Mouse (Mus musculus) CH12.LX (cell line): Measurements from ENCODE around the gene Sall1. TPM values are rescaled to one million over a fixed set of nuclear protein-coding genes. Genes with fewer than 3 reads are reported as not detected.

Experiments
- DNase-seq: peaks from one replicate; pipeline ENCODE4 v3.0.0-alpha.2; 2013; ENCODE audit errors: extremely low read depth
- H3K27ac ChIP-seq: 2 replicates; pipeline ENCODE4 v1.5.1; 2012; ENCODE audit warnings: low read depth, mild to moderate bottlenecking, control low read depth, moderate library complexity; ENCODE audit not compliant: insufficient read depth
- H3K27me3 ChIP-seq: replicated peaks from 2 replicates; pipeline ENCODE3; 2012; ENCODE audit warnings: inconsistent platforms
- H3K36me3 ChIP-seq, 2 experiments: replicated peaks in 1 of 2; 2 replicates each; pipeline versions ENCODE3 to v1.6.1; 2012; ENCODE audit warnings: inconsistent platforms in 1 of 2, low read length in 1 of 2, mild to moderate bottlenecking in 1 of 2, mixed read lengths in 1 of 2, moderate library complexity in 1 of 2; ENCODE audit not compliant: control insufficient read depth in 1 of 2, insufficient read depth in 1 of 2
- H3K4me1 ChIP-seq, 2 experiments: 2 replicates each; pipeline ENCODE4 v1.6.1; 2012; ENCODE audit warnings: inconsistent platforms in 1 of 2, moderate library complexity in 1 of 2; ENCODE audit not compliant: insufficient read depth in 2 of 2, control insufficient read depth in 1 of 2
- H3K4me2 ChIP-seq: 2 replicates; pipeline ENCODE4 v1.6.1; 2012; ENCODE audit warnings: low read depth, mild to moderate bottlenecking, control low read depth; ENCODE audit not compliant: poor library complexity, insufficient read depth, severe bottlenecking
- H3K4me3 ChIP-seq, 3 experiments: fragments of 150-350 bp in 1 of 3; sonication (generic) in 1 of 3; replicated peaks in 1 of 3; 2 replicates each; pipeline versions ENCODE3 to v1.5.1; 2011 to 2012; ENCODE audit warnings: low read depth in 2 of 3, low read length in 2 of 3, mild to moderate bottlenecking in 2 of 3, moderate library complexity in 2 of 3, control low read depth in 1 of 3, improper control_type of control experiment in 1 of 3, inconsistent platforms in 1 of 3, mixed read lengths in 1 of 3; ENCODE audit not compliant: poor library complexity in 1 of 3
- H3K79me2 ChIP-seq: replicated peaks from 2 replicates; pipeline ENCODE4 v1.6.1; 2012; ENCODE audit warnings: mild to moderate bottlenecking, moderate library complexity; ENCODE audit not compliant: control insufficient read depth, poor library complexity, insufficient read depth, severe bottlenecking; ENCODE audit errors: extremely low read depth
- H3K9ac ChIP-seq: 2 replicates; pipeline ENCODE4 v1.6.1; 2012; ENCODE audit warnings: low read depth, mild to moderate bottlenecking, control low read depth, moderate library complexity; ENCODE audit not compliant: insufficient read depth
- H3K9me3 ChIP-seq: replicated peaks from 2 replicates; pipeline ENCODE3; 2012; ENCODE audit warnings: low read length, inconsistent platforms, mixed read lengths
- BHLHE40 ChIP-seq: IDR thresholded peaks from 2 replicates; pipeline ENCODE4 v1.6.1; 2011; ENCODE audit warnings: mild to moderate bottlenecking, low read depth, low read length, improper control_type of control experiment
- CHD1 ChIP-seq: IDR thresholded peaks from 2 replicates; pipeline ENCODE4 v1.6.1; 2012; ENCODE audit warnings: low read depth, low read length, improper control_type of control experiment, inconsistent platforms
- CHD2 ChIP-seq: IDR thresholded peaks from 2 replicates; pipeline ENCODE4 v1.6.1; 2011; ENCODE audit warnings: low read length, improper control_type of control experiment
- CTCF ChIP-seq, 2 experiments: IDR thresholded peaks in 1 of 2; conservative IDR thresholded peaks in 1 of 2; 2 replicates each; pipeline ENCODE4 v1.5.1; 2011 to 2012; ENCODE audit warnings: low read depth in 2 of 2, low read length in 2 of 2, improper control_type of control experiment in 1 of 2, inconsistent platforms in 1 of 2, mild to moderate bottlenecking in 1 of 2, moderate library complexity in 1 of 2
- E2F4 ChIP-seq: IDR thresholded peaks from 2 replicates; pipeline ENCODE4 v1.6.1; 2011; ENCODE audit warnings: low read depth, low read length, improper control_type of control experiment; ENCODE audit not compliant: insufficient replicate concordance
- ELF1 ChIP-seq: IDR thresholded peaks from 2 replicates; pipeline ENCODE4 v1.6.1; 2014; ENCODE audit warnings: low read depth, mild to moderate bottlenecking, inconsistent platforms, low read length, improper control_type of control experiment
- EP300 ChIP-seq: IDR thresholded peaks from 2 replicates; pipeline ENCODE4 v1.6.1; 2011; ENCODE audit warnings: low read length, improper control_type of control experiment
- GABPA ChIP-seq: IDR thresholded peaks from 2 replicates; pipeline ENCODE4 v1.6.1; 2012; ENCODE audit warnings: low read depth, low read length, improper control_type of control experiment, inconsistent platforms; ENCODE audit not compliant: insufficient replicate concordance
- JUND ChIP-seq: conservative IDR thresholded peaks from 2 replicates; pipeline ENCODE4 v1.6.1; 2011; ENCODE audit warnings: low read depth, low read length, improper control_type of control experiment
- KAT2A ChIP-seq: IDR thresholded peaks from 2 replicates; pipeline ENCODE4 v1.6.1; 2012; ENCODE audit warnings: low read length, improper control_type of control experiment, inconsistent platforms; ENCODE audit not compliant: insufficient replicate concordance
- MAFK ChIP-seq: IDR thresholded peaks from 2 replicates; pipeline ENCODE4 v1.6.1; 2011; ENCODE audit warnings: low read length, improper control_type of control experiment; ENCODE audit not compliant: insufficient replicate concordance
- MAX ChIP-seq: IDR thresholded peaks from 2 replicates; pipeline ENCODE4 v1.6.1; 2011; ENCODE audit warnings: low read length, improper control_type of control experiment
- MEF2A ChIP-seq: IDR thresholded peaks from 2 replicates; pipeline ENCODE4 v1.6.1; 2014; ENCODE audit warnings: low read depth, mild to moderate bottlenecking, inconsistent platforms, low read length, improper control_type of control experiment, borderline replicate concordance
- MXI1 ChIP-seq: IDR thresholded peaks from 2 replicates; pipeline ENCODE4 v1.6.1; 2011; ENCODE audit warnings: mild to moderate bottlenecking, low read depth, low read length, improper control_type of control experiment
- NELFE ChIP-seq: IDR thresholded peaks from 2 replicates; pipeline ENCODE4 v1.6.1; 2011; ENCODE audit warnings: low read depth, low read length, improper control_type of control experiment
- PAX5 ChIP-seq: IDR thresholded peaks from 2 replicates; pipeline ENCODE4 v1.6.1; 2012; ENCODE audit warnings: low read length, inconsistent platforms, mixed read lengths
- RCOR1 ChIP-seq: conservative IDR thresholded peaks from 2 replicates; pipeline ENCODE4 v1.6.1; 2012; ENCODE audit warnings: low read depth, mild to moderate bottlenecking, inconsistent platforms, low read length, improper control_type of control experiment
- SIN3A ChIP-seq: IDR thresholded peaks from 2 replicates; pipeline ENCODE4 v1.6.1; 2012; ENCODE audit warnings: low read length, improper control_type of control experiment, inconsistent platforms
- USF1 ChIP-seq: IDR thresholded peaks from 2 replicates; pipeline ENCODE4 v1.6.1; 2014; ENCODE audit warnings: low read depth, mild to moderate bottlenecking, inconsistent platforms, low read length, improper control_type of control experiment
- USF2 ChIP-seq: conservative IDR thresholded peaks from 2 replicates; pipeline ENCODE4 v1.6.1; 2011; ENCODE audit warnings: low read depth, low read length, improper control_type of control experiment
- ZC3H11A ChIP-seq: IDR thresholded peaks from 2 replicates; pipeline ENCODE4 v1.6.1; 2012; ENCODE audit warnings: low read depth, mild to moderate bottlenecking, inconsistent platforms, low read length, improper control_type of control experiment
- ZKSCAN1 ChIP-seq: IDR thresholded peaks from 2 replicates; pipeline ENCODE4 v1.6.1; 2012; ENCODE audit warnings: low read depth, inconsistent platforms, low read length, improper control_type of control experiment, borderline replicate concordance
- ZNF384 ChIP-seq: IDR thresholded peaks from 2 replicates; pipeline ENCODE4 v1.6.1; 2012; ENCODE audit warnings: low read depth, low read length, improper control_type of control experiment, inconsistent platforms
- dilution Hi-C: fragments of 300-500 bp; cut with MboI; formaldehyde crosslinking; loops from 2 replicates; pipeline ENCODE4 v1.14.3; 2020; ENCODE audit warnings: low sequenced_read_pairs; ENCODE audit not compliant: extremely low pct_unique_long_range_greater_than_20kb, extremely low pct_ligation_motif_present
- in situ Hi-C: fragments of 300-500 bp; cut with MboI; formaldehyde crosslinking; loops from 3 replicates; pipeline ENCODE4 v1.14.3; 2019; ENCODE audit warnings: low sequenced_read_pairs, low pct_ligation_motif_present, low pct_unique_long_range_greater_than_20kb, mixed read lengths
- polyA plus RNA-seq: library from polyadenylated mRNA; unstranded; fragments of >175 nt; gene quantifications from 2 replicates; pipeline ENCODE4 v1.2.1, GENCODE M21; 2012; ENCODE audit warnings: low read depth; ENCODE audit not compliant: insufficient read length
- total RNA-seq, 2 experiments: library from RNA; depleted of rRNA; stranded (reverse); fragments of 300-350 nt in 1 of 2; fragments of >200 nt in 1 of 2; gene quantifications; 2 replicates each; pipeline ENCODE4 v1.2.3; 2012 to 2014

Gene Sall1
- total and polyA plus RNA-seq, 3 experiments = not detected

GRCm38 (mm10) chr8:88991780-88992509, 52.0 kb downstream of the Sall1 start:
- no peak overlapping the region for H3K4me3 ChIP-seq
- H3K9ac ChIP-seq = no peak overlapping the region
- DNase-seq = no peak

DNA sequence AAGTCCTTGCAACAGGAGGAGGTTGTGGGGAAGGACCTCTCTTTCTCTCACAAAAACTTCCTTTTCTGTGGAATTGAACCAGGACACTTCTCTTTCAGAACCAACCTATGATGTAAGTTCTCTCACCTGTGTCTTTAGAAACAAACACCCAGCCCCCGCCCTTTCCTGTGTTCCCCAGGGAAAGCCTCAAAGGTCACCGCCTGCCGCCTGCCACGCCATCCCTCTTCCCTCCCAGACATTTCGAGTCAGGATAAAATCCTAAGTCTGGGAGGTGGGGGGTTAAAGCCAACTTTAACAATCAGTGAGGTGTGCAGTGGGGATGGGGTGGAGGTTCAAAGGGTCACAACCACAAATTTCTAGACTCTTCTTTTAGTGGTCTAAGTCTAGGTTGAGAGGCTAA, 52.8 kb downstream of the Sall1 start:
- dilution Hi-C loops (no loop called here), in situ Hi-C loops (no loop called here)
- Histone ChIP-seq H3K4me1 (no peaks in the 10 kb centered on the region), H3K9me3 (peaks cover 49% of the 10 kb centered on the region), H3K9ac (no peak overlapping the region), H3K36me3 (no peaks in the 10 kb centered on the region), H3K27ac (no peak overlapping the region), H3K27me3 (no peaks in the 10 kb centered on the region), H3K4me2 (no peak overlapping the region), H3K4me3 (no peak overlapping the region), H3K79me2 (no peaks in the 10 kb centered on the region)
- TF ChIP-seq E2F4 = no peak
- TF ChIP-seq KAT2A = no peak
- TF ChIP-seq CHD1 = no peak
- TF ChIP-seq SIN3A = no peak
- TF ChIP-seq ZC3H11A = no peak
- no peak for TF ChIP-seq MXI1
- no peak for TF ChIP-seq USF1
- TF ChIP-seq ELF1 = no peak
- TF ChIP-seq EP300 = no peak
- no peak for DNase-seq

More at GRCm38 (mm10) chr8:88991780-88992509, 52.0 kb downstream of the Sall1 start:
- H3K4me1 ChIP-seq = no peaks in the 10 kb centered on the region
- no peaks in the 10 kb centered on the region for H3K27me3 ChIP-seq
- TF ChIP-seq RCOR1 = no peak
- no peak for TF ChIP-seq CHD2
- TF ChIP-seq MAFK = no peak
- no peak for TF ChIP-seq CTCF (conservative IDR thresholded peaks at IDR 0.05 in 1 of 2, IDR thresholded peaks at IDR 0.05 in 1 of 2; ENCODE audit: low read depth in 2 of 2, low read length in 2 of 2)
- no peak for TF ChIP-seq MEF2A
- no peak for TF ChIP-seq NELFE
- no peak for TF ChIP-seq USF2
- no peak for TF ChIP-seq GABPA
- no peak for TF ChIP-seq E2F4
- no peak for TF ChIP-seq BHLHE40
- no peak for TF ChIP-seq ZC3H11A
- TF ChIP-seq SIN3A = no peak
- TF ChIP-seq MAX = no peak
- TF ChIP-seq ZKSCAN1 = no peak
- no peak for TF ChIP-seq PAX5
- no peak for TF ChIP-seq EP300
- no peak for TF ChIP-seq JUND
- TF ChIP-seq ELF1 = no peak
- TF ChIP-seq ZNF384 = no peak
- H3K9me3 ChIP-seq = peaks cover 44% of the 10 kb centered on the region
- H3K36me3 ChIP-seq = no peaks in the 10 kb centered on the region
- no peak overlapping the region for H3K27ac ChIP-seq
- dilution Hi-C loops = no loop called here
- in situ Hi-C loops = no loop called here
- no peaks in the 10 kb centered on the region for H3K79me2 ChIP-seq
- H3K4me2 ChIP-seq = no peak overlapping the region
